Mouse (Mus musculus): ENCODE data around the gene Epb41l2. TPM values are rescaled to one million over a fixed set of nuclear protein-coding genes. Genes with fewer than 3 reads are reported as not detected.

Gene Epb41l2
- polyA plus RNA-seq, 1 experiment from 2014 or later, result 86.7 TPM

- no peaks in the 10 kb centered on the region for H3K4me1 ChIP-seq (ENCODE audit: control insufficient read depth, insufficient read depth, low read length)
- peaks cover 4% of the 10 kb centered on the region; the same call in 1 of the 2 replicates for H3K36me3 ChIP-seq (ENCODE audit: control insufficient read depth, insufficient read depth, low read length)
- DNase-seq (ENCODE audit: low spot score) (no peak), ATAC-seq (ENCODE audit: low read depth) (peak; percentile 55; the same call in 1 of the 2 replicates)
- no peak overlapping the region for H3K4me2 ChIP-seq (ENCODE audit: low read depth, low read length)
- no peak overlapping the region for H3K9ac ChIP-seq (ENCODE audit: low read depth, low read length)
- H3K27me3 ChIP-seq (replicated peaks; ENCODE audit: control insufficient read depth, insufficient read depth, low read length), result no peaks in the 10 kb centered on the region
- no peaks in the 10 kb centered on the region for H3K9me3 ChIP-seq (ENCODE audit: control insufficient read depth, low read length)
- H3K27ac ChIP-seq (replicated peaks; ENCODE audit: low read depth, low read length), result no peak overlapping the region
- 70% methylated on average over 2 of the region's 2 CpGs for WGBS
- no peak overlapping the region for H3K4me3 ChIP-seq (ENCODE audit: low read depth, low read length)
These were observed 106.9 kb downstream of the Epb41l2 start for GRCm38 (mm10) chr10:25466493-25466892.

- no peaks in the 10 kb centered on the region for H3K9me3 ChIP-seq (ENCODE audit: control insufficient read depth, low read length)
- H3K4me2 ChIP-seq (ENCODE audit: low read depth, low read length), result no peak overlapping the region
- H3K4me3 ChIP-seq (ENCODE audit: low read depth, low read length), result no peak overlapping the region
- H3K9ac ChIP-seq (ENCODE audit: low read depth, low read length), result no peak overlapping the region
- peaks cover 21% of the 10 kb centered on the region for H3K36me3 ChIP-seq (ENCODE audit: control insufficient read depth, insufficient read depth, low read length)
- 52% methylated on average over 2 of the region's 2 CpGs for WGBS
- H3K4me1 ChIP-seq (ENCODE audit: control insufficient read depth, insufficient read depth, low read length), result no peaks in the 10 kb centered on the region
- DNase-seq (ENCODE audit: low spot score) (no peak), ATAC-seq (ENCODE audit: low read depth) (no peak)
- H3K27me3 ChIP-seq (replicated peaks; ENCODE audit: control insufficient read depth, insufficient read depth, low read length), result no peaks in the 10 kb centered on the region
- no peak overlapping the region for H3K27ac ChIP-seq (replicated peaks; ENCODE audit: low read depth, low read length)
These were observed 112.3 kb downstream of the Epb41l2 start for GRCm38 (mm10) chr10:25471944-25472343.

- Histone ChIP-seq H3K36me3 (ENCODE audit: control insufficient read depth, insufficient read depth, low read length) (peaks cover 26% of the 10 kb centered on the region), H3K9ac (ENCODE audit: low read depth, low read length) (no peak overlapping the region), H3K4me2 (ENCODE audit: low read depth, low read length) (no peak overlapping the region), H3K27me3 (replicated peaks; ENCODE audit: control insufficient read depth, insufficient read depth, low read length) (no peaks in the 10 kb centered on the region), H3K27ac (replicated peaks; ENCODE audit: low read depth, low read length) (no peak overlapping the region), H3K4me1 (ENCODE audit: control insufficient read depth, insufficient read depth, low read length) (no peaks in the 10 kb centered on the region), H3K9me3 (ENCODE audit: control insufficient read depth, low read length) (no peaks in the 10 kb centered on the region), H3K4me3 (ENCODE audit: low read depth, low read length) (no peak overlapping the region)
- DNase-seq (ENCODE audit: low spot score), result no peak
- WGBS, result 94% methylated on average over 3 of the region's 3 CpGs
- no peak for ATAC-seq (ENCODE audit: low read depth)
These were observed 120.1 kb downstream of the Epb41l2 start for GRCm38 (mm10) chr10:25479716-25480115.

GRCm38 (mm10) chr10:25482791-25483190 lies 123.2 kb downstream of the Epb41l2 start:
- Histone ChIP-seq H3K9me3 (ENCODE audit: control insufficient read depth, low read length) (no peaks in the 10 kb centered on the region), H3K27ac (replicated peaks; ENCODE audit: low read depth, low read length) (no peak overlapping the region), H3K4me2 (ENCODE audit: low read depth, low read length) (no peak overlapping the region), H3K4me3 (ENCODE audit: low read depth, low read length) (no peak overlapping the region), H3K9ac (ENCODE audit: low read depth, low read length) (no peak overlapping the region), H3K27me3 (replicated peaks; ENCODE audit: control insufficient read depth, insufficient read depth, low read length) (no peaks in the 10 kb centered on the region), H3K36me3 (ENCODE audit: control insufficient read depth, insufficient read depth, low read length) (peaks cover 31% of the 10 kb centered on the region), H3K4me1 (ENCODE audit: control insufficient read depth, insufficient read depth, low read length) (no peaks in the 10 kb centered on the region)
- DNase-seq (ENCODE audit: low spot score) (no peak), ATAC-seq (ENCODE audit: low read depth) (no peak)
- WGBS, result 69% methylated on average over 5 of the region's 5 CpGs

- no peaks in the 10 kb centered on the region for H3K9me3 ChIP-seq (ENCODE audit: control insufficient read depth, low read length)
- no peaks in the 10 kb centered on the region for H3K27me3 ChIP-seq (replicated peaks; ENCODE audit: control insufficient read depth, insufficient read depth, low read length)
- H3K36me3 ChIP-seq (ENCODE audit: control insufficient read depth, insufficient read depth, low read length), result peaks cover 25% of the 10 kb centered on the region
- WGBS, result 13% methylated on average over 1 of the region's 1 CpGs
- H3K27ac ChIP-seq (replicated peaks; ENCODE audit: low read depth, low read length), result no peak overlapping the region
- H3K4me2 ChIP-seq (ENCODE audit: low read depth, low read length), result no peak overlapping the region
- DNase-seq (ENCODE audit: low spot score) (peak; percentile 74), ATAC-seq (ENCODE audit: low read depth) (no peak)
- H3K4me3 ChIP-seq (ENCODE audit: low read depth, low read length), result no peak overlapping the region
- H3K9ac ChIP-seq (ENCODE audit: low read depth, low read length), result no peak overlapping the region
- H3K4me1 ChIP-seq (ENCODE audit: control insufficient read depth, insufficient read depth, low read length), result no peaks in the 10 kb centered on the region
These were observed 128.9 kb downstream of the Epb41l2 start for GRCm38 (mm10) chr10:25488456-25488855.

- ATAC-seq (ENCODE audit: low read depth), result no peak
- WGBS, result 61% methylated on average over 10 of the region's 10 CpGs
These were observed 139.9 kb downstream of the Epb41l2 start for GRCm38 (mm10) chr10:25499323-25500071.

GRCm38 (mm10) chr10:25503250-25503649 lies 143.7 kb downstream of the Epb41l2 start:
- Histone ChIP-seq H3K4me3 (ENCODE audit: low read depth, low read length) (no peak overlapping the region), H3K4me1 (ENCODE audit: control insufficient read depth, insufficient read depth, low read length) (no peaks in the 10 kb centered on the region), H3K36me3 (ENCODE audit: control insufficient read depth, insufficient read depth, low read length) (peaks cover 54% of the 10 kb centered on the region), H3K4me2 (ENCODE audit: low read depth, low read length) (no peak overlapping the region), H3K9ac (ENCODE audit: low read depth, low read length) (no peak overlapping the region), H3K27ac (replicated peaks; ENCODE audit: low read depth, low read length) (no peak overlapping the region), H3K9me3 (ENCODE audit: control insufficient read depth, low read length) (no peaks in the 10 kb centered on the region), H3K27me3 (replicated peaks; ENCODE audit: control insufficient read depth, insufficient read depth, low read length) (no peaks in the 10 kb centered on the region)
- DNase-seq (ENCODE audit: low spot score) (no peak), ATAC-seq (ENCODE audit: low read depth) (no peak)
- 81% methylated on average over 5 of the region's 5 CpGs for WGBS

More at GRCm38 (mm10) chr10:25499323-25500071, 139.9 kb downstream of the Epb41l2 start:
- Histone ChIP-seq H3K9me3 (ENCODE audit: control insufficient read depth, low read length) (no peaks in the 10 kb centered on the region), H3K4me3 (ENCODE audit: low read depth, low read length) (no peak overlapping the region), H3K36me3 (ENCODE audit: control insufficient read depth, insufficient read depth, low read length) (peaks cover 37% of the 10 kb centered on the region), H3K4me1 (ENCODE audit: control insufficient read depth, insufficient read depth, low read length) (no peaks in the 10 kb centered on the region), H3K9ac (ENCODE audit: low read depth, low read length) (no peak overlapping the region), H3K27me3 (replicated peaks; ENCODE audit: control insufficient read depth, insufficient read depth, low read length) (no peaks in the 10 kb centered on the region), H3K4me2 (ENCODE audit: low read depth, low read length) (no peak overlapping the region), H3K27ac (replicated peaks; ENCODE audit: low read depth, low read length) (no peak overlapping the region)
- DNase-seq (ENCODE audit: low spot score), result peak; percentile 20

- 56% methylated on average over 1 of the region's 1 CpGs for WGBS
- ATAC-seq (ENCODE audit: low read depth), result no peak
- no peak for DNase-seq (ENCODE audit: low spot score)
- 0 out of 2 replicates have a peak, but pooled peaks cover 4% of the 10 kb centered on the region for H3K9me3 ChIP-seq (ENCODE audit: control insufficient read depth, low read length)
- no peaks in the 10 kb centered on the region for H3K4me1 ChIP-seq (ENCODE audit: control insufficient read depth, insufficient read depth, low read length)
- peaks cover 49% of the 10 kb centered on the region for H3K36me3 ChIP-seq (ENCODE audit: control insufficient read depth, insufficient read depth, low read length)
- H3K27me3 ChIP-seq (replicated peaks; ENCODE audit: control insufficient read depth, insufficient read depth, low read length), result no peaks in the 10 kb centered on the region
- no peak overlapping the region for H3K27ac ChIP-seq (replicated peaks; ENCODE audit: low read depth, low read length)
- no peak overlapping the region for H3K4me2 ChIP-seq (ENCODE audit: low read depth, low read length)
- no peak overlapping the region for H3K9ac ChIP-seq (ENCODE audit: low read depth, low read length)
- no peak overlapping the region for H3K4me3 ChIP-seq (ENCODE audit: low read depth, low read length)
These were observed 154.2 kb downstream of the Epb41l2 start for GRCm38 (mm10) chr10:25513821-25514220.

- no peak overlapping the region for H3K4me3 ChIP-seq (ENCODE audit: low read depth, low read length)
- 0 out of 2 replicates have a peak, but pooled peaks cover 4% of the 10 kb centered on the region for H3K9me3 ChIP-seq (ENCODE audit: control insufficient read depth, low read length)
- peaks cover 46% of the 10 kb centered on the region for H3K36me3 ChIP-seq (ENCODE audit: control insufficient read depth, insufficient read depth, low read length)
- no peak overlapping the region for H3K4me2 ChIP-seq (ENCODE audit: low read depth, low read length)
- ATAC-seq (ENCODE audit: low read depth) (no peak), DNase-seq (ENCODE audit: low spot score) (no peak)
- WGBS, result 85% methylated on average over 3 of the region's 3 CpGs
- H3K27me3 ChIP-seq (replicated peaks; ENCODE audit: control insufficient read depth, insufficient read depth, low read length), result no peaks in the 10 kb centered on the region
- H3K4me1 ChIP-seq (ENCODE audit: control insufficient read depth, insufficient read depth, low read length), result no peaks in the 10 kb centered on the region
- no peak overlapping the region for H3K27ac ChIP-seq (replicated peaks; ENCODE audit: low read depth, low read length)
- H3K9ac ChIP-seq (ENCODE audit: low read depth, low read length), result no peak overlapping the region
These were observed 160.4 kb downstream of the Epb41l2 start for GRCm38 (mm10) chr10:25519954-25520353.
